Mouse (Mus musculus): ENCODE measurements around the gene Gm49380. TPM values are rescaled to one million over a fixed set of nuclear protein-coding genes. Genes with fewer than 3 reads are reported as not detected.
A peak's percentile ranks its signal among the peaks of the same experiment; 100 is the strongest.

The Gm49380 gene
- polyA plus RNA-seq, 1 experiment, result 0.05 TPM

DNA sequence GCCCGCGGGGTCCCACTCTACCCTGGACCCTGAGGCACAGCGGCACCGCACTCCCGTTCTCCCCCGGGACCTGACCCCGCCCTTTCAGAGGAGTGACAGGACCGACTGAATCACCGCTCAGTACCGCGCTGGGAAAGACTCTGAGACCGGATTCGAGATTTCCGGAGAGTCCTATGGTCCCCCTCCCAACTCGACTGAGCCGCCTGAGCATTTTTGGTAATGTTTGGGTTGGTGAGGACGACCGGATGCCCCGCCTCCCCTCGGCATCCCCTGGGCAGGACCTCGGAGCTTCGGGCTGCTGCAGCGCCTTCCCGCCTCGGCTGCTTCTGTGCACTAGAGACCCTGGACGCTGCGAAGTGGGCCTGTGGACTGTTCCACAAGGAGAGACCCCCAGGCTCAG is 16.7 kb upstream of the Gm49380 start:
- no peak for TF ChIP-seq USF1 (IDR thresholded peaks at IDR 0.05; ENCODE audit: low read depth)
- TF ChIP-seq MYOD1 (IDR thresholded peaks at IDR 0.05; ENCODE audit: control insufficient read depth, insufficient read length, low read depth), result no peak
- TF ChIP-seq FOSL1 (IDR thresholded peaks at IDR 0.05; ENCODE audit: insufficient read depth, low read length, poor library complexity, severe bottlenecking), result no peak
- no peak for TF ChIP-seq MYOG (IDR thresholded peaks at IDR 0.05; ENCODE audit: control insufficient read depth, extremely low read depth, insufficient read length)
- no peak for TF ChIP-seq CTCF (IDR thresholded peaks at IDR 0.05; ENCODE audit: control insufficient read depth, insufficient read depth, insufficient read length)
- no peak for TF ChIP-seq CEBPB (IDR thresholded peaks at IDR 0.05; ENCODE audit: low read depth)
- no peak for TF ChIP-seq MAX (IDR thresholded peaks at IDR 0.05)
- Histone ChIP-seq H3ac (ENCODE audit: control insufficient read depth, insufficient read length, low read depth) (peak overlapping the region; percentile 63), H3K79me2 (ENCODE audit: control insufficient read depth, insufficient read depth) (no peaks in the 10 kb centered on the region), H3K27me3 (ENCODE audit: control insufficient read depth, insufficient read depth, insufficient read length) (no peaks in the 10 kb centered on the region), H3K4me3 (ENCODE audit: insufficient read depth, poor library complexity, severe bottlenecking) (no peak overlapping the region), H3K36me3 (ENCODE audit: control insufficient read depth, insufficient read depth) (no peaks in the 10 kb centered on the region), H3K79me3 (ENCODE audit: low read depth) (no peaks in the 10 kb centered on the region)

DNA sequence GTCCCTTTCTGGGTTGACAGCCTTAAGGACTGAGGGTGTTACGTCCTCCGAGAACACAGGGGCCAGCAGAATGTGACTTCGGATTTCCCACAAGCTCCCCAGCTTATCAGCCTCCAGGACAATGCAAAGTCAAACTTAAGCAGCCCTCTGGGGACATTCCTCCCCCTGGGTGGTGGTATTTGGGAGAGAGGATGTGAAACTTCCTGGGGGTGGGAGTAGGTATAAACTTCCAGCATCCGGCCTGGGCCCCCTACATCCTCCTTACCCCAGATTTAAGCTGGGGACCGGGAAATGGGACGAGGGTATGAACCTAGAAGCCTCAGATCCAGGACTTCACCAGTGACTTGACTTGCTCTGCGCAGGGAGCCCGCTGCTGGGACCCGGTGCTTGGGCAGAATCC is 16.3 kb upstream of the Gm49380 start:
- no peaks in the 10 kb centered on the region for H3K27me3 ChIP-seq (ENCODE audit: control insufficient read depth, insufficient read depth, insufficient read length)
- TF ChIP-seq CEBPB (IDR thresholded peaks at IDR 0.05; ENCODE audit: low read depth) (no peak), USF1 (IDR thresholded peaks at IDR 0.05; ENCODE audit: low read depth) (no peak), FOSL1 (IDR thresholded peaks at IDR 0.05; ENCODE audit: insufficient read depth, low read length, poor library complexity, severe bottlenecking) (no peak), MYOD1 (IDR thresholded peaks at IDR 0.05; ENCODE audit: control insufficient read depth, insufficient read length, low read depth) (no peak), CTCF (IDR thresholded peaks at IDR 0.05; ENCODE audit: control insufficient read depth, insufficient read depth, insufficient read length) (no peak), MAX (IDR thresholded peaks at IDR 0.05) (no peak), MYOG (IDR thresholded peaks at IDR 0.05; ENCODE audit: control insufficient read depth, extremely low read depth, insufficient read length) (no peak)

DNA sequence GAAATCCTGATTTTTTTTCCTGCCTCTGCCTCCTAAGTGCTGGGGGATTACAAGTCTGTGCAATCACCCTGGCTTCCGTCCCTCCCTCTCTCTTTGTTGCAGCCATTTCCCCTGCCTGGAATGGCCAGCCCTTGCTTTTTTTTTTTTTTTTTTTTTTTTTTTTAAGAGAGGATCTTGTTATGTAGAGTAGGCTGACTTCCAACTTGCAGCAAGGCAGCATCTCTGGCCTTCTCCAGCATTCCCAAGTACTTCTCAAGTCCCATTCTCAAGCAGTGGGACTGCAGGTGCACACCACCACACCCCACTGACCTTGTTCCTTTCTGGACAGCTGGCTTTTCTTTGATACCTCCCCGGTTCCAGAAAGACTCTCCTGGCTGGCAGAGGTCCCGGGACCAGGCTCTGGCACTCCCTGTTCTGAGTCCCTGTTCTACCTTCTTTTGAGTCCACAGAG is 14.1 kb upstream of the Gm49380 start:
- no peaks in the 10 kb centered on the region for H3K79me2 ChIP-seq (ENCODE audit: control insufficient read depth, insufficient read depth)
- TF ChIP-seq CEBPB (IDR thresholded peaks at IDR 0.05; ENCODE audit: low read depth) (no peak), MAX (IDR thresholded peaks at IDR 0.05) (no peak), CTCF (IDR thresholded peaks at IDR 0.05; ENCODE audit: control insufficient read depth, insufficient read depth, insufficient read length) (no peak), MYOG (IDR thresholded peaks at IDR 0.05; ENCODE audit: control insufficient read depth, extremely low read depth, insufficient read length) (no peak), USF1 (IDR thresholded peaks at IDR 0.05; ENCODE audit: low read depth) (no peak), FOSL1 (IDR thresholded peaks at IDR 0.05; ENCODE audit: insufficient read depth, low read length, poor library complexity, severe bottlenecking) (no peak), MYOD1 (IDR thresholded peaks at IDR 0.05; ENCODE audit: control insufficient read depth, insufficient read length, low read depth) (no peak)
- H3K36me3 ChIP-seq (ENCODE audit: control insufficient read depth, insufficient read depth), result no peaks in the 10 kb centered on the region
- no peaks in the 10 kb centered on the region for H3K79me3 ChIP-seq (ENCODE audit: low read depth)
- no peak overlapping the region for H3ac ChIP-seq (ENCODE audit: control insufficient read depth, insufficient read length, low read depth)
- H3K4me3 ChIP-seq (ENCODE audit: insufficient read depth, poor library complexity, severe bottlenecking), result no peak overlapping the region
- no peaks in the 10 kb centered on the region for H3K27me3 ChIP-seq (ENCODE audit: control insufficient read depth, insufficient read depth, insufficient read length)

More for the DNA sequence above, 16.3 kb upstream of the Gm49380 start:
- H3K36me3 ChIP-seq (ENCODE audit: control insufficient read depth, insufficient read depth), result no peaks in the 10 kb centered on the region
- H3K79me3 ChIP-seq (ENCODE audit: low read depth), result no peaks in the 10 kb centered on the region
- H3K79me2 ChIP-seq (ENCODE audit: control insufficient read depth, insufficient read depth), result no peaks in the 10 kb centered on the region
- no peak overlapping the region for H3K4me3 ChIP-seq (ENCODE audit: insufficient read depth, poor library complexity, severe bottlenecking)
- H3ac ChIP-seq (ENCODE audit: control insufficient read depth, insufficient read length, low read depth), result peak overlapping the region; percentile 63

DNA sequence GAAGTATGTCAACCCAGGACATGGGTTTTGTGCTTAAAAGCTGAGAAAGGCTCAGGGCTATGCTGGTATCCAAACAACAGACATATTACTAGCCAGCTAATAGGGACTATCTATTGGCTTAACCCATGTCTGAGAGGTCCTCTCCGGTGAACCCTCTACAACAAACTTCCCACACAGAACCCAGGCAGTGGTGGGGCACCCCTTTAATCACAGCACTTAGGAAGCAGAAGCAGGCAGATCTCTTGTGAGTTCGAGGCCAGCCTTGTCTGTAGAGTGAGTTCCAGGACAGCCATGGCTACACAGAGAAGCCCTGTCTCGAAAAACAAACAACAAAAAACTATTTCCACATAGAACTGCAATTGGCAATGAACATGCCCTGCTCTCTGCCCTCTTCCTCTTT is 13.4 kb upstream of the Gm49380 start:
- H3K4me3 ChIP-seq (ENCODE audit: insufficient read depth, poor library complexity, severe bottlenecking), result no peak overlapping the region
- H3K79me3 ChIP-seq (ENCODE audit: low read depth), result no peaks in the 10 kb centered on the region
- no peak overlapping the region for H3ac ChIP-seq (ENCODE audit: control insufficient read depth, insufficient read length, low read depth)
- no peaks in the 10 kb centered on the region for H3K27me3 ChIP-seq (ENCODE audit: control insufficient read depth, insufficient read depth, insufficient read length)
- no peaks in the 10 kb centered on the region for H3K79me2 ChIP-seq (ENCODE audit: control insufficient read depth, insufficient read depth)
- TF ChIP-seq CTCF (IDR thresholded peaks at IDR 0.05; ENCODE audit: control insufficient read depth, insufficient read depth, insufficient read length) (no peak), CEBPB (IDR thresholded peaks at IDR 0.05; ENCODE audit: low read depth) (no peak), USF1 (IDR thresholded peaks at IDR 0.05; ENCODE audit: low read depth) (no peak), FOSL1 (IDR thresholded peaks at IDR 0.05; ENCODE audit: insufficient read depth, low read length, poor library complexity, severe bottlenecking) (no peak), MAX (IDR thresholded peaks at IDR 0.05) (no peak), MYOG (IDR thresholded peaks at IDR 0.05; ENCODE audit: control insufficient read depth, extremely low read depth, insufficient read length) (no peak), MYOD1 (IDR thresholded peaks at IDR 0.05; ENCODE audit: control insufficient read depth, insufficient read length, low read depth) (no peak)
- no peaks in the 10 kb centered on the region for H3K36me3 ChIP-seq (ENCODE audit: control insufficient read depth, insufficient read depth)

DNA sequence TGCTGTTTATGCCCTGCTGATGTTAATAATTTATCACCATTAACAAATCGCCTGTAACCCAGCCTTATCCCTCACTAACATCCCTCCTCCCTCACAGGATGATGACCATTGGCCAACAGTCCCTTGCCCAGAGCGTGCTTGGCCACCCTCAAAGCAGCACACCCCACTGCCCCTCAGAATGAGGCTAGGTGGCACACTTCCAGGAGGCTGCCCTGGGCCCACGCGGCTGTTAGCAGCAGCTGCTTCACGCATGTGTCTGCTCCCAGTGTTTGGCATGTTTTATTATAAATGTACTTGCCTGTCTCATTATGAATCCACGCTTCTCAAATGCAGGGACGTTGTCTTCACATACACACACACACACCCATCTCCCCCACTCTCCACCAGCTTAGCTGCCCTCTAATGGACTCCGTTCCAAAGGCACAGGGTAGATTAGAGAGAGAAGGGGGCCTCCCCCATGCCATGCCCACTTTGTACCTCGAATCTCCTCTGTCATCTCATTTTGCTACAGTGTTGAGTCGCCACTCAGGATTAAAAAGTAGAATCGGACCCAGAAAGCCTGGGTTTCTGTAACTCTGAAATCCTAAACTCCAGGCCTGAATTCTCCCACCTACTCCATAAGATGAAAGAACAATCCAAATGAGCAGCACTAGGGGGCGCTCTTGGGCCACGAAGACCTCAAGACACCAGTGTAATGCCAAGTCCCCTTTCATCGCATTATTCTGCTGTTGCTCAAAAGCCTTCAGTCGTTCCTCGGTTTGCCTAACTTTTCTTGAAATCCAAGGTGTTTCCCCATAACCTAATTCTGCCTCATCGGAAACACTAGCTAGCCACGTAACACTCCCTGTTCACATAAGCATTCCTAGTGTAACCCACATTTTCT is 12.5 kb upstream of the Gm49380 start:
- H3K27me3 ChIP-seq (ENCODE audit: control insufficient read depth, insufficient read depth, insufficient read length), result no peaks in the 10 kb centered on the region
- no peak overlapping the region for H3K4me3 ChIP-seq (ENCODE audit: insufficient read depth, poor library complexity, severe bottlenecking)
- no peaks in the 10 kb centered on the region for H3K79me2 ChIP-seq (ENCODE audit: control insufficient read depth, insufficient read depth)
- no peak overlapping the region for H3ac ChIP-seq (ENCODE audit: control insufficient read depth, insufficient read length, low read depth)
- TF ChIP-seq CTCF (IDR thresholded peaks at IDR 0.05; ENCODE audit: control insufficient read depth, insufficient read depth, insufficient read length), result peak; percentile 41
- no peak for TF ChIP-seq MAX (IDR thresholded peaks at IDR 0.05)
- no peak for TF ChIP-seq USF1 (IDR thresholded peaks at IDR 0.05; ENCODE audit: low read depth)
- TF ChIP-seq MYOG (IDR thresholded peaks at IDR 0.05; ENCODE audit: control insufficient read depth, extremely low read depth, insufficient read length), result no peak
- no peak for TF ChIP-seq CEBPB (IDR thresholded peaks at IDR 0.05; ENCODE audit: low read depth)
- no peak for TF ChIP-seq FOSL1 (IDR thresholded peaks at IDR 0.05; ENCODE audit: insufficient read depth, low read length, poor library complexity, severe bottlenecking)
- no peak for TF ChIP-seq MYOD1 (IDR thresholded peaks at IDR 0.05; ENCODE audit: control insufficient read depth, insufficient read length, low read depth)
- H3K36me3 ChIP-seq (ENCODE audit: control insufficient read depth, insufficient read depth), result no peaks in the 10 kb centered on the region
- no peaks in the 10 kb centered on the region for H3K79me3 ChIP-seq (ENCODE audit: low read depth)

Data from C2C12 (cell line).